Mouse (Mus musculus) CH12.LX (cell line): Measurements from ENCODE around the gene Cyp2d22. TPM values are rescaled to one million over a fixed set of nuclear protein-coding genes. Genes with fewer than 3 reads are reported as not detected.

Experiments
- DNase-seq: peaks from one replicate; pipeline ENCODE4 v3.0.0-alpha.2; 2013; ENCODE audit errors: extremely low read depth
- H3K27ac ChIP-seq: 2 replicates; pipeline ENCODE4 v1.5.1; 2012; ENCODE audit warnings: low read depth, mild to moderate bottlenecking, control low read depth, moderate library complexity; ENCODE audit not compliant: insufficient read depth
- H3K27me3 ChIP-seq: replicated peaks from 2 replicates; pipeline ENCODE3; 2012; ENCODE audit warnings: inconsistent platforms
- H3K36me3 ChIP-seq, 2 experiments: replicated peaks in 1 of 2; 2 replicates each; pipeline versions ENCODE3 to v1.6.1; 2012; ENCODE audit warnings: inconsistent platforms in 1 of 2, low read length in 1 of 2, mild to moderate bottlenecking in 1 of 2, mixed read lengths in 1 of 2, moderate library complexity in 1 of 2; ENCODE audit not compliant: control insufficient read depth in 1 of 2, insufficient read depth in 1 of 2
- H3K4me1 ChIP-seq, 2 experiments: 2 replicates each; pipeline ENCODE4 v1.6.1; 2012; ENCODE audit warnings: inconsistent platforms in 1 of 2, moderate library complexity in 1 of 2; ENCODE audit not compliant: insufficient read depth in 2 of 2, control insufficient read depth in 1 of 2
- H3K4me2 ChIP-seq: 2 replicates; pipeline ENCODE4 v1.6.1; 2012; ENCODE audit warnings: low read depth, mild to moderate bottlenecking, control low read depth; ENCODE audit not compliant: poor library complexity, insufficient read depth, severe bottlenecking
- H3K4me3 ChIP-seq, 3 experiments: fragments of 150-350 bp in 1 of 3; sonication (generic) in 1 of 3; replicated peaks in 1 of 3; 2 replicates each; pipeline versions ENCODE3 to v1.5.1; 2011 to 2012; ENCODE audit warnings: low read depth in 2 of 3, low read length in 2 of 3, mild to moderate bottlenecking in 2 of 3, moderate library complexity in 2 of 3, control low read depth in 1 of 3, improper control_type of control experiment in 1 of 3, inconsistent platforms in 1 of 3, mixed read lengths in 1 of 3; ENCODE audit not compliant: poor library complexity in 1 of 3
- H3K79me2 ChIP-seq: replicated peaks from 2 replicates; pipeline ENCODE4 v1.6.1; 2012; ENCODE audit warnings: mild to moderate bottlenecking, moderate library complexity; ENCODE audit not compliant: control insufficient read depth, poor library complexity, insufficient read depth, severe bottlenecking; ENCODE audit errors: extremely low read depth
- H3K9ac ChIP-seq: 2 replicates; pipeline ENCODE4 v1.6.1; 2012; ENCODE audit warnings: low read depth, mild to moderate bottlenecking, control low read depth, moderate library complexity; ENCODE audit not compliant: insufficient read depth
- H3K9me3 ChIP-seq: replicated peaks from 2 replicates; pipeline ENCODE3; 2012; ENCODE audit warnings: low read length, inconsistent platforms, mixed read lengths
- BHLHE40 ChIP-seq: IDR thresholded peaks from 2 replicates; pipeline ENCODE4 v1.6.1; 2011; ENCODE audit warnings: mild to moderate bottlenecking, low read depth, low read length, improper control_type of control experiment
- CHD1 ChIP-seq: IDR thresholded peaks from 2 replicates; pipeline ENCODE4 v1.6.1; 2012; ENCODE audit warnings: low read depth, low read length, improper control_type of control experiment, inconsistent platforms
- CTCF ChIP-seq, 2 experiments: IDR thresholded peaks in 1 of 2; conservative IDR thresholded peaks in 1 of 2; 2 replicates each; pipeline ENCODE4 v1.5.1; 2011 to 2012; ENCODE audit warnings: low read depth in 2 of 2, low read length in 2 of 2, improper control_type of control experiment in 1 of 2, inconsistent platforms in 1 of 2, mild to moderate bottlenecking in 1 of 2, moderate library complexity in 1 of 2
- EP300 ChIP-seq: IDR thresholded peaks from 2 replicates; pipeline ENCODE4 v1.6.1; 2011; ENCODE audit warnings: low read length, improper control_type of control experiment
- HCFC1 ChIP-seq: IDR thresholded peaks from 2 replicates; pipeline ENCODE4 v1.6.1; 2012; ENCODE audit warnings: low read depth, mild to moderate bottlenecking, inconsistent platforms, low read length, improper control_type of control experiment
- IRF4 ChIP-seq: IDR thresholded peaks from 2 replicates; pipeline ENCODE4 v1.6.1; 2014; ENCODE audit warnings: low read depth, mild to moderate bottlenecking, inconsistent platforms, low read length, improper control_type of control experiment
- KAT2A ChIP-seq: IDR thresholded peaks from 2 replicates; pipeline ENCODE4 v1.6.1; 2012; ENCODE audit warnings: low read length, improper control_type of control experiment, inconsistent platforms; ENCODE audit not compliant: insufficient replicate concordance
- MAFK ChIP-seq: IDR thresholded peaks from 2 replicates; pipeline ENCODE4 v1.6.1; 2011; ENCODE audit warnings: low read length, improper control_type of control experiment; ENCODE audit not compliant: insufficient replicate concordance
- MEF2A ChIP-seq: IDR thresholded peaks from 2 replicates; pipeline ENCODE4 v1.6.1; 2014; ENCODE audit warnings: low read depth, mild to moderate bottlenecking, inconsistent platforms, low read length, improper control_type of control experiment, borderline replicate concordance
- MXI1 ChIP-seq: IDR thresholded peaks from 2 replicates; pipeline ENCODE4 v1.6.1; 2011; ENCODE audit warnings: mild to moderate bottlenecking, low read depth, low read length, improper control_type of control experiment
- MYC ChIP-seq: IDR thresholded peaks from 2 replicates; pipeline ENCODE4 v1.6.1; 2011; ENCODE audit warnings: low read depth, mild to moderate bottlenecking, improper control_type of control experiment, low read length
- NRF1 ChIP-seq: IDR thresholded peaks from 2 replicates; pipeline ENCODE4 v1.6.1; 2014; ENCODE audit warnings: low read depth, mild to moderate bottlenecking, inconsistent platforms, low read length, improper control_type of control experiment, moderate library complexity
- PAX5 ChIP-seq: IDR thresholded peaks from 2 replicates; pipeline ENCODE4 v1.6.1; 2012; ENCODE audit warnings: low read length, inconsistent platforms, mixed read lengths
- POLR2A ChIP-seq: IDR thresholded peaks from 2 replicates; pipeline ENCODE4 v1.6.1; 2011; ENCODE audit warnings: low read depth, mild to moderate bottlenecking, improper control_type of control experiment, low read length
- RCOR1 ChIP-seq: conservative IDR thresholded peaks from 2 replicates; pipeline ENCODE4 v1.6.1; 2012; ENCODE audit warnings: low read depth, mild to moderate bottlenecking, inconsistent platforms, low read length, improper control_type of control experiment
- SIN3A ChIP-seq: IDR thresholded peaks from 2 replicates; pipeline ENCODE4 v1.6.1; 2012; ENCODE audit warnings: low read length, improper control_type of control experiment, inconsistent platforms
- SMC3 ChIP-seq: IDR thresholded peaks from 2 replicates; pipeline ENCODE4 v1.6.1; 2011; ENCODE audit warnings: low read depth, low read length, improper control_type of control experiment
- TCF12 ChIP-seq: IDR thresholded peaks from 2 replicates; pipeline ENCODE4 v1.6.1; 2014; ENCODE audit warnings: low read depth, mild to moderate bottlenecking, inconsistent platforms, low read length, improper control_type of control experiment
- UBTF ChIP-seq: IDR thresholded peaks from 2 replicates; pipeline ENCODE4 v1.6.1; 2012; ENCODE audit warnings: low read depth, mild to moderate bottlenecking, inconsistent platforms, low read length, improper control_type of control experiment, moderate library complexity
- USF2 ChIP-seq: conservative IDR thresholded peaks from 2 replicates; pipeline ENCODE4 v1.6.1; 2011; ENCODE audit warnings: low read depth, low read length, improper control_type of control experiment
- ZC3H11A ChIP-seq: IDR thresholded peaks from 2 replicates; pipeline ENCODE4 v1.6.1; 2012; ENCODE audit warnings: low read depth, mild to moderate bottlenecking, inconsistent platforms, low read length, improper control_type of control experiment
- ZKSCAN1 ChIP-seq: IDR thresholded peaks from 2 replicates; pipeline ENCODE4 v1.6.1; 2012; ENCODE audit warnings: low read depth, inconsistent platforms, low read length, improper control_type of control experiment, borderline replicate concordance
- dilution Hi-C: fragments of 300-500 bp; cut with MboI; formaldehyde crosslinking; loops from 2 replicates; pipeline ENCODE4 v1.14.3; 2020; ENCODE audit warnings: low sequenced_read_pairs; ENCODE audit not compliant: extremely low pct_unique_long_range_greater_than_20kb, extremely low pct_ligation_motif_present
- in situ Hi-C: fragments of 300-500 bp; cut with MboI; formaldehyde crosslinking; loops from 3 replicates; pipeline ENCODE4 v1.14.3; 2019; ENCODE audit warnings: low sequenced_read_pairs, low pct_ligation_motif_present, low pct_unique_long_range_greater_than_20kb, mixed read lengths
- polyA plus RNA-seq: library from polyadenylated mRNA; unstranded; fragments of >175 nt; gene quantifications from 2 replicates; pipeline ENCODE4 v1.2.1, GENCODE M21; 2012; ENCODE audit warnings: low read depth; ENCODE audit not compliant: insufficient read length
- total RNA-seq, 2 experiments: library from RNA; depleted of rRNA; stranded (reverse); fragments of 300-350 nt in 1 of 2; fragments of >200 nt in 1 of 2; gene quantifications; 2 replicates each; pipeline ENCODE4 v1.2.3; 2012 to 2014

Gene Cyp2d22
- total and polyA plus RNA-seq, 3 experiments = 0.21 to 0.24 TPM; not detected in 1

DNA sequence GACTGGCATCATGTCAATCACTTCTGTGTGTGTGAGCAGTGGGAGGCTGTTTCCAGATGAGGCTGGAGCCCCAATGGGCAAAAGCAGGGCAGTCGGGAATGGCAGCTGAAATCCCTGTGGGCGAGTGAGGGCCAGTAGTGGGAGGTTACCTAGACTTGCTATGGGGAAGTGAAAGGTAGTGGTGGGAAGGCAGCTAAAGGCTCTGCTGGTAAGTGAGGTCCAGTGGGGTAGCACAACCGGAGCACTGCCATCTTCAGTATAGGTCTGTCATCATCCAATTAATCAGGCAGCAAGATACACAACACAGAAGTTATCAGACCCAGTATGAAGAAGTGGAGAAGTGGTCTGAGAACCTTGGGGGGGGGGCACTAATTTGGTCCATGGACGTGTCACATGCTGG, 27.5 kb upstream of the Cyp2d22 start:
- Histone ChIP-seq H3K4me3 (no peak overlapping the region), H3K9me3 (no peaks in the 10 kb centered on the region), H3K79me2 (no peaks in the 10 kb centered on the region), H3K4me2 (peak overlapping the region; percentile 33; the same call in 1 of the 2 replicates), H3K27me3 (peaks cover 36% of the 10 kb centered on the region), H3K9ac (no peak overlapping the region), H3K27ac (no peak overlapping the region), H3K36me3 (no peaks in the 10 kb centered on the region), H3K4me1 (peaks cover 9 to 10% of the 10 kb centered on the region in 2 experiments; a peak in 3 of 4 replicates)
- TF ChIP-seq BHLHE40 (no peak), IRF4 (peak; percentile 57; the same call in 1 of the 2 replicates), EP300 (peak; percentile 36; the same call in 1 of the 2 replicates)
- dilution Hi-C loops = no loop called here
- no peak for DNase-seq
- in situ Hi-C loops = no loop called here

DNA sequence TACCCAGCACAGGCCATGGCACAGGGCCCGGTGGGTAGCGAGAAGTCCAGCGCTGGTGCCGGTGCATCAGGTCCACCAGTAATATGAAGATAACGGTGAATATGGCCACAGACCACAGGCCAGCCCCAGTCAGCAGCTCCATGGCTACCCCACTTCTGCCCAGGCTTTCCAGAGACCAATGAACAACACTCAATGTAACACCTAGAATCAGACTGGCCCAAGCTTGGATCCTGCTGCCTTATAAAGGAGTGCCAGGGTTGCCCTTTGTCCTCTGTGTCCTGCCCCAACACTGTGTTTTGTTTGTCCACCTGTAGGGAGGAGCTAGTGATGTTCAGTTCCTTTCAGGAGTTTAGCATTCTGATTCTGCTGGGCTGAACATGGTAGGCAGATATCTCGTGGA, 26.9 kb upstream of the Cyp2d22 start, which contains the start of gene Cyp2d10:
Gene Cyp2d10, minus strand, starts transcription at position 215 of the 400 bp plus-strand sequence.
- dilution Hi-C loops (no loop called here), in situ Hi-C loops (no loop called here)
- no peak for DNase-seq
- no peak within 1 kb of the TSS for H3K4me3 ChIP-seq
- no peaks in the 10 kb centered on the region for H3K9me3 ChIP-seq
- H3K79me2 ChIP-seq = no peaks in the 10 kb centered on the region
- H3K4me2 ChIP-seq = peak within 1 kb of the TSS; percentile 33; the same call in 1 of the 2 replicates
- no peaks in the 10 kb centered on the region for H3K36me3 ChIP-seq
- no peak within 1 kb of the TSS for H3K27ac ChIP-seq
- peaks cover 42% of the 10 kb centered on the region for H3K27me3 ChIP-seq
- no peak for TF ChIP-seq RCOR1
- no peak for TF ChIP-seq SIN3A
- TF ChIP-seq HCFC1 = no peak
- no peak for TF ChIP-seq PAX5
- no peak for TF ChIP-seq ZKSCAN1
- TF ChIP-seq MYC = no peak
- TF ChIP-seq MXI1 = no peak
- no peak for TF ChIP-seq USF2
- TF ChIP-seq BHLHE40 = no peak
- TF ChIP-seq CHD1 = no peak
- TF ChIP-seq MAFK = no peak
- TF ChIP-seq SMC3 = no peak
- H3K9ac ChIP-seq = no peak within 1 kb of the TSS
- H3K4me1 ChIP-seq = peaks cover 9 to 10% of the 10 kb centered on the region in 2 experiments; a peak in 3 of 4 replicates

DNA sequence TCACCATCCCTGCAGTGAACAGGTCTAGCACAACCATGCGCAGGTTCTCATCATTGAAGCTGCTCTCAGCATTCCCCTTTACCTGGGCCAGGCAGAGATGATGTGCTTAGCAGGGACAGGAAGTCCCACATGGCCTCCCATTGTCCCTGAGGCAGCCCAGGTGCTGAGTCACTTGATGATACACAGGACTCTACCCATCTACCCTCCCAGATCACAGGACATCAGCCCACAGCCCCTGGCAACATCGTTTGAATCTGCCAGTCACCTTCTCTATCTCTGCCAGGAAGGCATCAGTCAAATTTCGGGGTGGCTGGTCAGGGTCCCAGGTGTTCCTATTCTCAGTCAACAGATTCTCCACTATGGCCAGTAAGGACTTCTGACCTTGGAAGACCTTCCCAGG, 24.1 kb upstream of the Cyp2d22 start:
- no peak overlapping the region for H3K4me3 ChIP-seq
- H3K4me2 ChIP-seq = no peak overlapping the region
- no peak overlapping the region for H3K27ac ChIP-seq
- H3K79me2 ChIP-seq = no peaks in the 10 kb centered on the region
- in situ Hi-C loops = no loop called here
- H3K9ac ChIP-seq = no peak overlapping the region
- peaks cover 9 to 10% of the 10 kb centered on the region in 2 experiments; a peak in 3 of 4 replicates for H3K4me1 ChIP-seq
- no peaks in the 10 kb centered on the region for H3K36me3 ChIP-seq
- no peak for TF ChIP-seq POLR2A
- no peak for TF ChIP-seq PAX5
- TF ChIP-seq ZC3H11A = no peak
- TF ChIP-seq MXI1 = no peak
- no peak for TF ChIP-seq CTCF (conservative IDR thresholded peaks at IDR 0.05 in 1 of 2, IDR thresholded peaks at IDR 0.05 in 1 of 2; ENCODE audit: low read depth in 2 of 2, low read length in 2 of 2)
- no peak for TF ChIP-seq NRF1
- TF ChIP-seq TCF12 = no peak
- TF ChIP-seq RCOR1 = no peak
- TF ChIP-seq KAT2A = no peak
- TF ChIP-seq UBTF = no peak
- no peak for TF ChIP-seq IRF4
- TF ChIP-seq CHD1 = no peak
- TF ChIP-seq MAFK = no peak
- TF ChIP-seq MEF2A = no peak
- no peak for DNase-seq
- no peaks in the 10 kb centered on the region for H3K9me3 ChIP-seq
- peaks cover 51% of the 10 kb centered on the region for H3K27me3 ChIP-seq
- dilution Hi-C loops = no loop called here
